Mouse (Mus musculus) 3T3-L1 (cell line): Measurements from ENCODE around the gene Mindy3.
A peak's percentile ranks its signal among the peaks of the same experiment; 100 is the strongest.

Experiments
- DNase-seq: peaks from one replicate; pipeline ENCODE4 v3.0.0-alpha.2; 2015; ENCODE audit warnings: low read depth, low spot score

Gene Mindy3

DNA sequence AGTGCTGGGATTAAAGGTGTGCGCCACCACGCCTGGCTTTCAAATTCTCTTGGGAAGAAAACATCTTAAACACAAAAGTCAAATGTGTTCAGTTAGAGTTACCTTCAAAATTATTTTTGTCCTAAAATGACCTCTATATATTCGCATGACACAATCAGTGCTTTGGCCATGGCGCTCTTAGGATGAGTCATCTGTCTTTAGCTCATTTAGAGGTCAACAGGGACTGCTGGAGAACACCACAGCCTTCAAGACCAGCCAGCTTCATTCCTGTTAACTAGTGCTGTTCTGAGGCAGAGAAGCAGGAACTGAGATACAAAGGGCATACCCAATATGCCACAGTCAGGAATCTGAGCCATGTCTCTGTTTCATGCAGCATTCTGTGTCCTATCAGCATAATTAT is 47.9 kb downstream of the Mindy3 start:
- peak; percentile 25 for DNase-seq

DNA sequence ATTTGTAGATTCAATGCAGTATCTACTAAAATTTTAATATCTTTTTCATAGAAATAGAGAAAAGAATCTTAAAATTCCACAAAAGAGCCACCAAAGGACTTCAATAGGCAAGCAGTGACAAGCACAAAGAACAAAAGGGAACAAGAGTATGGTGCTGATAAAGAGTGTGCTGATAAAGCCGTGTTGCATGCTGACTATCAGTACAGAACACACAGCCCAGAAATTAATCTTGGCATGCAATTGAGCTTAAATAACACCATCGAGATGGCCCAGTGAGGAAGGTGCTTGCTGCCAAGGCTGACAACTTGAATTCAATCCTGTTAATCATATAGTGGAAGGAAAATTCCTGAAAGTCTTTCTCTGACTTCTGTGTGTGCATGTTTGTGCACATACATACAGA is 50.8 kb downstream of the Mindy3 start:
- no peak for DNase-seq

- no peak for DNase-seq
These were observed 51.3 kb downstream of the Mindy3 start for GRCm38 (mm10) chr2:12368016-12368415.

GRCm38 (mm10) chr2:12361310-12361709 is 58.0 kb downstream of the Mindy3 start:
- DNase-seq: no peak

DNA sequence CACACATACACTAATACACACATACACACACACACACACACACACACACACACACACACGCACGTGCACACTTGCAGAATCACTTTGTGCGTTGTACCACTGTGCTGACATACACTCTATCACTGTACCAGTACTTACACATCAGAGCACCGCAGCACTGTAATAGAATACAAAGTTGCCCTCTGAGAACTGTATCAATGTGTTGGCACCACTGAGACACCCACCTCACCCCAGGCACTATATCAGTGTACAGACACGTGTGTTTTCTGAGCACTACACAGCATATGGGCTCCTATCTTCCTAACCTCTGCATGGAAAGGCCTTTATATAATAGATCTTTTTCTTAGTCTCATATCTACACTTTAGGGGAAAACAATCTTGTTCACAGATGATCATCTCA is 64.4 kb downstream of the Mindy3 start:
- DNase-seq: no peak

DNA sequence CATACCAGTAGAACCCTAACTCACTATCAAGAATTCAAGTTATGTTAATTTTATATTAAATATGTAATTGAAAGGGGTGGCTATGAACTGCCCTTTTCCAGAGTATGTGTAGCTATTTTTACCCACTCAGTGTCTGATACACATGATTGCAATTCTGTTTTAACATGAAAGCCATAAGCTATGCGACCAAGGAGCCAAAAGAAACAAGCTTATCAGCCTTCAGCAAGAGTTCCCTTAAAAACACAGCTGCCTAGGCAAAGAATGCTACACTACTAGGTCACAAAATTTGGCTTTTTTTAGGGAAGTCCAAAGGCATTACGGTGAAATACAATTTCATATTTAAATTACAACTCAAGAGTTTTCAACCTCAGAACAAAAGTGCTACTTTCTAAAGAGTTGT is 70.4 kb downstream of the Mindy3 start:
- DNase-seq: no peak

GRCm38 (mm10) chr2:12331962-12332361 is 87.3 kb downstream of the Mindy3 start:
- DNase-seq: no peak

GRCm38 (mm10) chr2:12329620-12330019 is 89.7 kb downstream of the Mindy3 start:
- no peak for DNase-seq

- DNase-seq: no peak
These were observed 90.2 kb downstream of the Mindy3 start for GRCm38 (mm10) chr2:12329068-12329407.

- no peak for DNase-seq
These were observed 90.8 kb downstream of the Mindy3 start for GRCm38 (mm10) chr2:12328355-12329067.

- no peak for DNase-seq
These were observed 91.4 kb downstream of the Mindy3 start for GRCm38 (mm10) chr2:12327691-12328354.

GRCm38 (mm10) chr2:12327216-12327615 is 92.1 kb downstream of the Mindy3 start:
- DNase-seq: no peak

GRCm38 (mm10) chr2:12325868-12326267 is 93.4 kb downstream of the Mindy3 start:
- no peak for DNase-seq

GRCm38 (mm10) chr2:12325417-12325816 is 93.9 kb downstream of the Mindy3 start:
- peak; percentile 98 for DNase-seq

- DNase-seq: no peak
These were observed 98.4 kb downstream of the Mindy3 start for GRCm38 (mm10) chr2:12320914-12321313.

DNA sequence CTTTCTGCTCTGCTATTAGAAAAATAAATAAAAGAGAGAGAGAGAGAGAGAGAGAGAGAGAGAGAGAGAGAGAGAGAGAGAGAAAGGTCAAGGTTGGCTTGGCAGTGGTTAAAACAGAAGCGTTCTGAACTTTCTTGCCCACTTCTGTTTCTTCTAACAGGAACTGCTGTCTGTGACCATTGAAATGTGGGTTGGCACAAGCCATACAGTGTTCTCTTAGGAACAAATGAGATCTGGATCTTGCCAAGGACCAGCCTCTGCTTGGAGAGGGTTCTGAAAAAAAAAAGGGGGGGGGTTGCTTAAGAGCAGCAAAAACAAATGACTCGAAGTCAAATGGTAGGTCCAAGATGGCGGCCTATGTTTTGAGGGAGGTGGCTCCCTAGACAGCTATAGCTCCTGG is 100.6 kb downstream of the Mindy3 start:
- DNase-seq: no peak

DNA sequence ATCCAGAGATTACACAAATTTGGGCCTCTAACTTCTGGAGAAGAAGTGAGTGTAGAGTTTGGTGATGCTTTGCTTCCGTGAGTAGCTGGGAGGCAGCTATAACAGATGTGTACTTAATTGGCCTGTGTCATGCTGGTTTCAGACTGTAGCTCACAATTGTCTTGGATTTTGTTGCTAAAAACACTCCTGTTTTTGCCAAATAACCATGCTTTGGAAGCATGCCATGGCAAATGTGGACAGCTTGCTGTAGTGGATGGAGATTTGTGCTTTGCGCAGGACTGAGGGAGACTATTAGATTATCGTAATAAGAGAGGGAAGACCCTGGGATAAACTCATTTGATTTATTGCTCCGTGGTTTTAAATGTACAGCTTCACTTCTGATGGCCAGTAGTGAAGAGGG is 101.2 kb downstream of the Mindy3 start:
- DNase-seq: peak; percentile 20

- peak; percentile 67 for DNase-seq
These were observed 101.9 kb downstream of the Mindy3 start for GRCm38 (mm10) chr2:12317343-12317742.

DNA sequence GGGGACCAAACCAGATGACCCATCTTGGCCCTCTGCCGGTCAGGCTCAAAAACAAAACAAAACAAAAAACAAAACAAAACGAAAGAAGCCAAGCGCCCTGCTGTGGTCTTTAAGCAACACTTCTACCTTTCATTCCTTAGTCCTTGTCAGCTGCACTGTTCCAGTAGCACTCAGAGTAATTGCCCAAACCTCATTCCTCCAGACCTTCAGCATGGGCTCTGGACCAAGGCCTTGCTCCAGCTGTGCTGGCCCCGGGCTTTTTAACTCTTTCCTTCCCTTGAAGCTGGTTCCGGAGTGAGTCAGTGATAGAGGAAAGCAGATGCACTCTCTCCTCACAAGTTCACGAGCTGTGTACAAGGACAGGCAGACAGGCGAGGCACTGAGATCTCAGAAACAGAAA is 102.9 kb downstream of the Mindy3 start:
- DNase-seq: peak; percentile 51

DNA sequence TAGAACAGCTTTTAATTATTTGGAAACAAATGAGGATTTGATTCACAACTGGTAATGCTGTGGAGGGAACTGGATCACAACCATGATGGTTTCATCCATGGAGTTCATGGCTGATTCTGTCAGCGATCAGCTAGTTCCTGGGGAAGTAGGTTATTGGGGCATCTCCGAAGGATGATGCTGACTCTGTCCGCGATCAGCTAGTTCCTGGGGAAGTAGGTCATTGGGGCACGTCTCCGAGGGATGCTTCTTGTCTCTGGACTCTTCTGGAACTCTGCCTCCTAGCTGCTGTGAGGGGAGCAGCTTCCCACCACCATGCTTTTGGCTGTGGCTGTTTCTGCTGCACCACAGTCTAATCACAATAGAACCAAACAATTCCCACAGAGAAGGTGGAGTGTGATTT is 105.2 kb downstream of the Mindy3 start:
- DNase-seq: no peak

DNA sequence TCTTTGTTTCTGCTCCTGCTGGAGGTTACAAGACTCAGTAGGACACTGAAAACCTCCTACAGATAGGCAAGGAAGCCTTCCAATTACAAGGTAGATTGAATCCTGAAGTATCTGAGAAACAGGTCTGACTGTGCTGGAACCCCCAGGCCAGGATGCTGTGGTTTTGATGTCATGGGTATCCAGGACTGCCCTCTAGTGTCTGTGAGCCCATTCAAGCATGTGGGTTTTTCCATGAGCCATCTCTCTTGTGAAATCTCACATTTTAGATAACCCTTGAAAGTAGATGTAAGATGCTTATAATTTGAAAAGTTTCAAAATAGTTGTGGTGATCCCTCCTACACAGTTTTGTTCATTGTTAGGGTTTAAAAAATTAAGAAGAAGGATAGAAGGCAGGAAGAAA is 110.8 kb downstream of the Mindy3 start:
- peak; percentile 60 for DNase-seq

DNA sequence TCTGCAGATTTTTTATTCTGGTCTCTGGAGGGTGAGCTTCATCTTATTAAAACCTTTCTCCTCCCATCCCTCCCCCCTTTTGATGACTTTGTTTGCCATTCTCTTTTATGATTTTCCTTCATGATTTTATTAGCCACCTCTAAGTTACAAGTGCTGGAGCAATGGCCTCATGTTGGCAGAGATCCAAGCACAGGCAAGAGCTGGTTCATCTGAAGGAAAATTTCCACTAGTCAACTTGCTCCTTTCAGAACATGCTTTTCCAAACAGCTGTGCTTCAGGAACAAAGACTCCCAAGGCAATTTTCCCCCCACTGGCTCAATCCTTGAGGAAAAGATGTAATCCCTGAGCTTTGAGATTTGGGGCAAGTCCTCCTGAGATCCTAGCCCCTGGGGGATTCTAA is 112.0 kb downstream of the Mindy3 start:
- DNase-seq: peak; percentile 39

DNA sequence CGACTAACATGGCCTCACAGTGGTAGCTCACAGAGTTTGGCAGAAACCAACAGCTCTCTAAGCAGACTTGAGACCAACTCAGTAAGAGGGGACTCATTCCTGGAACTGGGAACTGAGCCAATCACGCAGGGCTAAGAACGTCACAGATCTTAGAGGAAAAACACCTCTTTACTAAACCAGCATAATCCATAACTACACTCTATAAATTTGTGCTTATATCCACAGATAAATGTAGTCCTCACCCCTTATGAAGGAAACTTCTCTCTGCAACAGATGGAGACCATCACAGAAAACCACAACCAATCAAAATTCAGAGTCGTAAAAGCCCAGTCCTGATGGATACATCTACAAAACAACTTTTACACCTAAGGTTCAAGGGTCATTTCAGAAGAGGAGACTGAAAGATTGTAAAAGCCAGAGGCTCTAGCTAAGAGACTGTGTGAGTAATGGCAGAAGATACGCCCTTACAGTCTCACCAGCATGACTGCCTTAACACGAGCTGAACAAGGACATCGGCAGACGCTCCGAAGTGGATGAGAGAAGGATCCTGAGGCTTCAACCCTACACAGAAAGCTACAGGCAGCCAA is 114.1 kb downstream of the Mindy3 start:
- DNase-seq: no peak
